Mouse (Mus musculus): ENCODE data around the gene Nutf2-ps1.
"Not testable (repeated sequence)": the region's sequence is repeated elsewhere in the genome, so short reads cannot be mapped to it uniquely, and the experiment has no call there.

DNA sequence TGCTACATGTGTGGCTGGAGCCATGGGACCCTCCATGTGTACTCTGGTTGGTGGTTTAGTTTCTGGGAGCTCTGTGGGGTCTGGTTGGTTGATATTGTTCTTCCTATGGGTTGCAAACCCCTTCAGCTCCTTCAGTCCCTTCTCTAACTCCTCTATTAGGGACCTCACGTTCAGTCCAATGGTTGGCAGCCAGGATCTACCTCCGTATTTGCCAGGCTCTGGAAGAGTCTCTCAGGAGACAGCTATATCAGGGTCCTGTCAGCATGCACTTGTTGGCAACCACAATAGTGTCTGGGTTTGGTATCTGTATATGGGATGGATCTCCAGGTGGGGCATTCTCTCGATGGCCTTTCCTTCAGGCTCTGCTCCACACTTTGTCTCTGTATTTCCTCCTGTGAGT is 1.2 kb downstream of the Nutf2-ps1 start:
- TF ChIP-seq CTCF (IDR thresholded peaks at IDR 0.05; ENCODE audit: control insufficient read depth, insufficient read depth, insufficient read length); MYOG (IDR thresholded peaks at IDR 0.05; ENCODE audit: control insufficient read depth, extremely low read depth, insufficient read length); MAX (IDR thresholded peaks at IDR 0.05): not testable (repeated sequence)
